ENCODE assay signal across 8 mouse cellular contexts in the genomic region with DNA sequence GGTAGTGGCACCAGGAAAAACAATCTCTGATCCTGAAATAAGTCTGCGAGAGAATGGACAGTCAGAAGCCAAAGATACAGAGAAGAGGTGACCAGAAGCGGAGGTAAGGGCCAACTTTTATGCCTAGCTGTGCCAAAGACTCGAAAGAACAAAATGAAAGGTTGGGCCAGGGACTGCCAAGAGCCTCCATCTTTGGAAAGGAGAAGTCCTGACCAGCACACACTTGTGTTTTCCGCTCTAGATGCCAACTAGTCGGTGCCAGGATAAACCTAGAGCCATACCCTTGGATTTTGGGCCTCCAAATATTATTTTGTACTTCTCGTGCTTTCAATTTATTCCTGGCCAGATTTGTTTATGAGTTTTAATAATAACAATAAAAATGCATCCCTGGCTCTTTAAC. TPM values are rescaled to one million over a fixed set of nuclear protein-coding genes. Genes with fewer than 3 reads are reported as not detected.
DNase-seq lines count a peak whose midpoint lies in the region; ATAC-seq lines count a peak whose summit lies in the region.

No protein-coding gene starts in this region.

- WGBS in midbrain, embryonic 10.5 days: 83% methylated on average over 6 of the region's 6 CpGs

- no peak for ATAC-seq in activated CD4-positive, CD25-positive, alpha-beta regulatory T cell, adult 4 months

- peaks cover 69% of the 10 kb centered on the region for H3K4me1 ChIP-seq in midbrain, embryonic 10.5 days

- H3K4me3 ChIP-seq in midbrain, embryonic 10.5 days: peak overlapping the region; percentile 36

- peak; percentile 23 for DNase-seq in adrenal gland, postnatal 10 days
- DNase-seq in adrenal gland, postnatal 14 days: no peak
- peak; percentile 36 to 56 for DNase-seq in cerebellum, postnatal 14 days
- peak; percentile 27 for DNase-seq in heart, postnatal 4 days
- DNase-seq in midbrain, embryonic 10.5 days (ENCODE audit: low spot score): no peak
- DNase-seq in thymus, adult 18-20 months: no peak
- no peak for DNase-seq in kidney, adult 8-10 months

- peak overlapping the region; percentile 86 for H3K27ac ChIP-seq in midbrain, embryonic 10.5 days (replicated peaks)

- H3K36me3 ChIP-seq in midbrain, embryonic 10.5 days: peaks cover 45% of the 10 kb centered on the region

- H3K9me3 ChIP-seq in midbrain, embryonic 10.5 days (replicated peaks): no peaks in the 10 kb centered on the region

- no peaks in the 10 kb centered on the region for H3K27me3 ChIP-seq in midbrain, embryonic 10.5 days (ENCODE audit: low read depth, poor library complexity, severe bottlenecking)

RNA-seq across cellular contexts. Expression of gene Arid1a, which starts 27.6 kb away (rescaled TPM):
- 10 to 100 TPM; 46.7 to 63.4 TPM for total RNA-seq in adrenal gland, postnatal 10 days (2021)
- 58.6 and 69.0 TPM in 2 replicates for total RNA-seq in adrenal gland, postnatal 14 days (2021)
- total RNA-seq in heart, postnatal 4 days (2021): 10 to 100 TPM; 74.6 to 77.3 TPM
- polyA plus RNA-seq in midbrain, embryonic 10.5 days (2016; fragmentation: Nextera tagmentation; extraction: Ambion mirVana): 32.7 and 34.5 TPM in 2 replicates
- 10 to 100 TPM; 58.4 to 79.1 TPM for polyA plus RNA-seq in activated CD4-positive, CD25-positive, alpha-beta regulatory T cell, adult 4 months (2017; shearing (Covaris generic))

RNA-seq across cellular contexts. Expression of gene Pigv, which starts 56.6 kb away (rescaled TPM):
- total RNA-seq in adrenal gland, postnatal 10 days (2021): 10 to 100 TPM; 11.9 to 18.6 TPM
- 13.9 and 17.2 TPM in 2 replicates for total RNA-seq in adrenal gland, postnatal 14 days (2021)
- 10 to 100 TPM in 1 of 2 experiments, 1 to 10 TPM in 1; 9.8 to 12.0 TPM for total RNA-seq in heart, postnatal 4 days (2021)
- 18.7 and 19.5 TPM in 2 replicates for polyA plus RNA-seq in midbrain, embryonic 10.5 days (2016; fragmentation: Nextera tagmentation; extraction: Ambion mirVana)
- 10 to 100 TPM; 10.6 to 11.9 TPM for polyA plus RNA-seq in activated CD4-positive, CD25-positive, alpha-beta regulatory T cell, adult 4 months (2017; shearing (Covaris generic))

Comparison
In these comparisons a context has a peak if more than half of its experiments do, and no peak if none do; other contexts are left out.
1. DNase-seq: peak in adrenal gland, postnatal 10 days (single experiment), cerebellum, postnatal 14 days (2 of 2) and heart, postnatal 4 days (single experiment); none in adrenal gland, postnatal 14 days (single experiment), midbrain, embryonic 10.5 days (single experiment), thymus, adult 18-20 months (0 of 2) and kidney, adult 8-10 months (0 of 2).